Mouse (Mus musculus) cortical plate, adult 2 months (tissue): ENCODE data around the gene Slpi.

ENCODE experiments used
- CTCF ChIP-seq: fragments of 200-500 bp; IDR thresholded peaks from 2 replicates; pipeline ENCODE4 v1.5.1; 2011; ENCODE audit warnings: mild to moderate bottlenecking, control low read depth, low read length; ENCODE audit not compliant: insufficient read depth; ENCODE audit errors: extremely low read depth
- POLR2A ChIP-seq: fragments of 200-500 bp; IDR thresholded peaks from 2 replicates; pipeline ENCODE4 v1.6.1; 2011; ENCODE audit warnings: mild to moderate bottlenecking, low read length, control low read depth; ENCODE audit not compliant: insufficient read depth; ENCODE audit errors: extremely low read depth

- TF ChIP-seq CTCF: no peak
- no peak for TF ChIP-seq POLR2A
Observed at GRCm38 (mm10) chr2:164393126-164393525, 4.2 kb upstream of the Slpi start.
